Mouse (Mus musculus): Measurements from ENCODE around the gene Wfikkn2.

Gene Wfikkn2

GRCm38 (mm10) chr11:94216247-94216646 lies 29.6 kb downstream of the Wfikkn2 start:
- no peak for DNase-seq

- DNase-seq = no peak
Observed at GRCm38 (mm10) chr11:94215581-94215980, 30.2 kb downstream of the Wfikkn2 start.

GRCm38 (mm10) chr11:94213735-94214594 lies 31.8 kb downstream of the Wfikkn2 start:
- no peak for DNase-seq

- no peak for DNase-seq
Observed at GRCm38 (mm10) chr11:94212997-94213396, 32.8 kb downstream of the Wfikkn2 start.

- no peak for DNase-seq
Observed at GRCm38 (mm10) chr11:94212489-94212836, 33.3 kb downstream of the Wfikkn2 start.

- peak; percentile 73 for DNase-seq
Observed at GRCm38 (mm10) chr11:94211651-94212488, 33.9 kb downstream of the Wfikkn2 start.

- peak; percentile 98 for DNase-seq
Observed at GRCm38 (mm10) chr11:94211124-94211603, 34.6 kb downstream of the Wfikkn2 start, which contains the start of gene Tob1. TSS of gene Tob1 (plus strand) at chr11:94211454.

- peak; percentile 88 for DNase-seq
Observed at GRCm38 (mm10) chr11:94210191-94211086, 35.4 kb downstream of the Wfikkn2 start.

GRCm38 (mm10) chr11:94209695-94210131 lies 36.1 kb downstream of the Wfikkn2 start:
- no peak for DNase-seq

- DNase-seq = no peak
Observed at GRCm38 (mm10) chr11:94208811-94209675, 36.8 kb downstream of the Wfikkn2 start.

GRCm38 (mm10) chr11:94206398-94207114 lies 39.2 kb downstream of the Wfikkn2 start:
- no peak for DNase-seq

- DNase-seq = no peak
Observed at GRCm38 (mm10) chr11:94203066-94203465, 42.7 kb downstream of the Wfikkn2 start.

- DNase-seq = no peak
Observed at GRCm38 (mm10) chr11:94202106-94202505, 43.7 kb downstream of the Wfikkn2 start.

GRCm38 (mm10) chr11:94200422-94200821 lies 45.4 kb downstream of the Wfikkn2 start:
- DNase-seq = no peak

- DNase-seq = no peak
Observed at GRCm38 (mm10) chr11:94199771-94200170, 46.0 kb downstream of the Wfikkn2 start.

GRCm38 (mm10) chr11:94198405-94199146 lies 47.2 kb downstream of the Wfikkn2 start:
- no peak for DNase-seq

- no peak for DNase-seq
Observed at GRCm38 (mm10) chr11:94196311-94196710, 49.5 kb downstream of the Wfikkn2 start.

GRCm38 (mm10) chr11:94193109-94193508 lies 52.7 kb downstream of the Wfikkn2 start:
- DNase-seq = no peak

- no peak for DNase-seq
Observed at GRCm38 (mm10) chr11:94190665-94191064, 55.1 kb downstream of the Wfikkn2 start.

GRCm38 (mm10) chr11:94189579-94189978 lies 56.2 kb downstream of the Wfikkn2 start:
- DNase-seq = no peak

All from thymus, postnatal 14 days (tissue).